Mouse (Mus musculus): Measurements from ENCODE around the gene Olfr1053.
"Not testable (repeated sequence)": the region's sequence is repeated elsewhere in the genome, so short reads cannot be mapped to it uniquely, and the experiment has no call there.

The Olfr1053 gene

GRCm38 (mm10) chr2:86315184-86315583 is at the start of gene Olfr1053:
Gene Olfr1053, minus strand, starts transcription at chr2:86315284.
- DNase-seq = no peak

DNA sequence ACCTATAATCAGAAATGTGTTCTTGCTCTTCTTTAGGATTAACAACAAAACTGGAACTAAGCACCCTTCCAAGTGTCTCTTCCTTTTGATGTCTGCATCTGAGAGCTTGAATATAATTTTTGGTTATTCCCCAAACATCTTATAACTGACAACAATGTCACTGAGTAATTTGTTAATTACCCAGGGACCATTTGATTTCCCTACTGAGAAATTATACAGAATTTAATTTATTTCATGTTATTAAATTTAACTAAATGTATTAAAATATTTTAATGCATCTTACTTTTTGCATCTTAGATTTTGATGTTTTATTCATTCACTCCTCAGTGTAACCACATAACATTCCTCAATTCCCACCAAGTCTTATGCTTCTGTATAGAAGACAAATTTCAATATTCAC is 47.3 kb upstream of the Olfr1053 start, which contains the start of gene Olfr1056:
Gene Olfr1056, minus strand, starts transcription at position 101 of the 400 bp plus-strand sequence.
- DNase-seq = no peak

DNA sequence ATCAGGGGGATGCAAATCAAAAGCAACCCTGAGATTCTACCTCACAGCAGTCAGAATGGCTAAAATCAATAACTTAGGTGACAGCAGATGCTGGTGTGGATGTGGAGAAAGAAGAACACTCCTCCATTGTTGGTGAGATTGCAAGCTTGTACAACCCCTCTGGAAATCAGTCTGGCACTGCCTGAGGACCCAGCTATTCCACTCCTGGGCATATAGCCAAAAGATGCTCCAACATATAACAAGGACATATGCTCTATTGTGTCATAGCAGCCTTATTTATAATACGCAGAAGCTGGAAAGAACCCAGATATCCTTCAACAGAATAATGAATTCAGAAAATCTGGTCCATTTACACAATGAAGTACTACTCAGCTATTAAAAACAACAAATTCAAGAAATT is 36.7 kb upstream of the Olfr1053 start:
- DNase-seq = not testable (repeated sequence)

DNA sequence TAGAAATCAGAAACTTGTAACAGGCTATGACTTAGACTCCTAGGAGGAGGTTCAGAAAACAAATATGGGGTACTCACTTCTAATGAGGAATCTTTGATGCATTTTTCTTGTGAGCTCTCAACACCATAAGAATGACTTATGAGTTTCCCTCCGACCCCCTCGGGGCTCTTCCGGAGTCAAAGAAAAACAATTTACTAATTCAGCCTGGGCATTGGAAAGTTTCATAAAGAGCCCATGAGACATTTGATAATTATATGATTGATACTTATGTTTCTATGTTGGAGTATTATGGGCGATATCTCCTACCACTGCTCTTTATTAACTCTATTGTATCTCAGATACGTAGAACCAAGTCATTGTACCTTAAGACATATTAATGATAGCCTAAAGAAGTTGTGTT is 35.1 kb upstream of the Olfr1053 start, which contains the start of gene Olfr1055:
Gene Olfr1055, minus strand, starts transcription at position 101 of the 400 bp plus-strand sequence.
- no peak for DNase-seq

DNA sequence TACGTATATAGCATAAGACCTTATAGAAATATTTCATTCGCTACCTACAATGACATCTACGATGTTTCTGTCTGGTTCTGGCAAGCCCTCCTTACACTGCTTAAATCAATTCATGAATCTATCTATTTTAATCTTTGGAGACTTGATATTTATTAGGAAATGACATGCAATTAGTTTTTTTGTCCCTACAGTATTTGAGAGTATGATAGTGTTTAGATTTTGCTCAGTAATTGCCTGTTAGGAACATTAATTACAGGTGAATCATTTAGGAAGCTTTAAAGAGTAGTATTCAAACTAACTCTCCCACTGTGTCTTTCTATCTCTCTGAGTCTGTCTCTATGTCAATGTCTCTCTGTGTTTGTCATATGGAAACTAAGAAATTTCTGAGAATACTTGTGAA is 20.2 kb upstream of the Olfr1053 start, which contains the start of gene Olfr1054:
Gene Olfr1054, minus strand, starts transcription at position 101 of the 400 bp plus-strand sequence.
- DNase-seq = no peak

- DNase-seq = no peak
Observed at GRCm38 (mm10) chr2:86292155-86292554, 22.9 kb downstream of the Olfr1053 start, which contains the start of gene Olfr1052. Gene Olfr1052, plus strand, starts transcription at chr2:86292455.

DNA sequence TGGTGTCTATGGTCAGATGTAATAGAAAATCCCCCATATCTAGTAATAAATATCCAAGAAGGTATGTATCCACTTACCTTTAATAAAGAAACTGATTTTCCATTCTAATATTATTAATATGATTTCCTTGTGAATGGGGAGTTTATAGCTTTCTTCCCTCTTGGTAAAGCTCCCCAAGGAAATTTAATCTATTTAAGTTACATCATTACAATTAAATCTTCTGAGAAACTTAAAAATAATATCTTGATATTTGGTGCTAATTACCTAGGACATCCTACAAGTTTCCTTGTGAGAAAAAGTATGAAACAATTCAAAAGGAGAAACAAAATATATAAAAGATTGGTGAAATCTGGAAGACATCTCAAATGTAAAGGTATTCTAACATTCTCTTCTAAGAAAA is 36.1 kb downstream of the Olfr1053 start, which contains the start of gene Olfr1051:
Gene Olfr1051, minus strand, starts transcription at position 101 of the 400 bp plus-strand sequence.
- not testable (repeated sequence) for DNase-seq
